Comparison of ENCODE assay signal across 9 mouse cellular contexts in the genomic region with DNA sequence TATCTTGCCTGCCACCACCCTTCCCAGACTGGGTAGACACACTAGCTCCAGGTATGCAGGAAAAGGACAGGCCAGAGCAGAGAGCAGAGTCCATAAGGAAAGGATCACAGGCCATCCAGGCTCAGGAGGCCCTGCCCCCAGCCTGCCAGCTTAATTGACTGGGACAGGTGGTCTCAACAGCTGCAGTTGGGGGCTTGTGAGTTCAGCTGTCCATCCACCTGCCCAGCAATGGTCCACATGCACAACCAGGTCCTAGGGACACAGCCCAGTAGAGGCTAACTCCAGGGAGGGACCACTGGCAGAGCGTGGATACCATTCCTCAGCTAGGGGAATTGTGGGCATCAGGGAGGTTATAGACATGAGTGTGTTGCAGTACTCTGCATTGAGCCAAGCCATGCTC. TPM values are rescaled to one million over a fixed set of nuclear protein-coding genes. Genes with fewer than 3 reads are reported as not detected.
DNase-seq lines count a peak whose midpoint lies in the region; ATAC-seq and TF ChIP-seq lines count a peak whose summit lies in the region.
"Had no signal": no experiment of that assay in that cellular context is flagged by ENCODE, and none has a peak within 500 bp of the region (broad histone marks: within the 10 kb centered on the region; RNA-seq: fewer than 3 reads in every experiment).

No protein-coding gene starts in this region.

- WGBS in forebrain, embryonic 12.5 days, result 100% methylated on average over 1 of the region's 1 CpGs
- WGBS in forebrain, embryonic 11.5 days, result 96% methylated on average over 1 of the region's 1 CpGs
- WGBS in kidney, embryonic 15.5 days, result 90% methylated on average over 1 of the region's 1 CpGs
- 78% methylated on average over 1 of the region's 1 CpGs for WGBS in limb, embryonic 10.5 days
- WGBS in forebrain, embryonic 14.5 days, result 100% methylated on average over 1 of the region's 1 CpGs

- H3K4me2 ChIP-seq in forebrain, embryonic 12.5 days, result no peak overlapping the region
- H3K4me2 ChIP-seq in forebrain, embryonic 11.5 days (ENCODE audit: low read depth, low read length, severe bottlenecking), result no peak overlapping the region
- no peak overlapping the region for H3K4me2 ChIP-seq in kidney, embryonic 15.5 days
- no peak overlapping the region for H3K4me2 ChIP-seq in forebrain, embryonic 14.5 days (ENCODE audit: low read length)

- H3K27ac ChIP-seq in forebrain, embryonic 12.5 days, result 0 out of 2 replicates have a peak overlapping the region, but pooled peaks have one; percentile 36
- H3K27ac ChIP-seq in forebrain, embryonic 11.5 days (ENCODE audit: low read depth, low read length), result no peak overlapping the region
- H3K27ac ChIP-seq in kidney, embryonic 15.5 days, result peak overlapping the region; percentile 92
- peak overlapping the region; percentile 95 for H3K27ac ChIP-seq in limb, embryonic 10.5 days
- no peak overlapping the region for H3K27ac ChIP-seq in forebrain, embryonic 14.5 days (ENCODE audit: low read depth, low read length)

- ATAC-seq in forebrain, embryonic 12.5 days (ENCODE audit: low FRiP score), result no peak
- ATAC-seq in forebrain, embryonic 11.5 days (replicated peaks; ENCODE audit: low FRiP score), result no peak
- ATAC-seq in kidney, embryonic 15.5 days (replicated peaks; ENCODE audit: low FRiP score), result no peak
- ATAC-seq in forebrain, embryonic 14.5 days, result no peak

- H3K4me1 ChIP-seq in forebrain, embryonic 12.5 days, result peaks cover 28% of the 10 kb centered on the region
- 0 out of 2 replicates have a peak, but pooled peaks cover 10% of the 10 kb centered on the region for H3K4me1 ChIP-seq in forebrain, embryonic 11.5 days (replicated peaks; ENCODE audit: control insufficient read depth, insufficient read depth, low read length)
- peaks cover 39% of the 10 kb centered on the region for H3K4me1 ChIP-seq in kidney, embryonic 15.5 days
- H3K4me1 ChIP-seq in E14TG2a.4 (replicated peaks; ENCODE audit: low read depth, low read length), result peaks cover 38% of the 10 kb centered on the region
- H3K4me1 ChIP-seq in limb, embryonic 10.5 days, result peaks cover 44% of the 10 kb centered on the region
- H3K4me1 ChIP-seq in forebrain, embryonic 14.5 days (ENCODE audit: control insufficient read depth, insufficient read depth, low read length), result peaks cover 18% of the 10 kb centered on the region

- H3K27me3 ChIP-seq in forebrain, embryonic 12.5 days, result no peaks in the 10 kb centered on the region
- no peaks in the 10 kb centered on the region for H3K27me3 ChIP-seq in forebrain, embryonic 11.5 days (ENCODE audit: control insufficient read depth, insufficient read depth, low read length)
- no peaks in the 10 kb centered on the region for H3K27me3 ChIP-seq in kidney, embryonic 15.5 days
- no peaks in the 10 kb centered on the region for H3K27me3 ChIP-seq in E14TG2a.4 (ENCODE audit: insufficient read depth, low read length)
- no peaks in the 10 kb centered on the region for H3K27me3 ChIP-seq in limb, embryonic 10.5 days (ENCODE audit: low read depth, poor library complexity, severe bottlenecking)
- no peaks in the 10 kb centered on the region for H3K27me3 ChIP-seq in forebrain, embryonic 14.5 days (replicated peaks; ENCODE audit: control insufficient read depth, insufficient read depth, low read length)

- no peak overlapping the region for H3K4me3 ChIP-seq in forebrain, embryonic 12.5 days (replicated peaks)
- no peak overlapping the region for H3K4me3 ChIP-seq in forebrain, embryonic 11.5 days (ENCODE audit: low read depth, low read length)
- no peak overlapping the region for H3K4me3 ChIP-seq in kidney, embryonic 15.5 days (replicated peaks)
- 0 out of 2 replicates have a peak overlapping the region, but pooled peaks have one; percentile 20 for H3K4me3 ChIP-seq in E14TG2a.4 (replicated peaks; ENCODE audit: low read length)
- H3K4me3 ChIP-seq in limb, embryonic 10.5 days, result peak overlapping the region; percentile 25; the same call in 1 of the 2 replicates
- no peak overlapping the region for H3K4me3 ChIP-seq in forebrain, embryonic 14.5 days (ENCODE audit: low read depth, low read length)

- no peaks in the 10 kb centered on the region for H3K9me3 ChIP-seq in forebrain, embryonic 12.5 days
- no peaks in the 10 kb centered on the region for H3K9me3 ChIP-seq in forebrain, embryonic 11.5 days (ENCODE audit: control insufficient read depth, low read length)
- H3K9me3 ChIP-seq in kidney, embryonic 15.5 days (replicated peaks), result no peaks in the 10 kb centered on the region
- H3K9me3 ChIP-seq in E14TG2a.4 (ENCODE audit: low read length), result no peaks in the 10 kb centered on the region
- H3K9me3 ChIP-seq in limb, embryonic 10.5 days (replicated peaks), result no peaks in the 10 kb centered on the region
- H3K9me3 ChIP-seq in forebrain, embryonic 14.5 days (replicated peaks; ENCODE audit: control insufficient read depth, low read length), result no peaks in the 10 kb centered on the region

- no peak overlapping the region for H3K9ac ChIP-seq in forebrain, embryonic 12.5 days
- no peak overlapping the region for H3K9ac ChIP-seq in forebrain, embryonic 11.5 days (ENCODE audit: low read length)
- H3K9ac ChIP-seq in kidney, embryonic 15.5 days, result no peak overlapping the region
- no peak overlapping the region for H3K9ac ChIP-seq in forebrain, embryonic 14.5 days (ENCODE audit: low read length)

- DNase-seq in forebrain, embryonic 11.5 days (ENCODE audit: low spot score), result no peak
- DNase-seq in kidney, postnatal 36 days, result no peak
- DNase-seq in limb, embryonic 10.5 days (ENCODE audit: low spot score), result no peak
- no peak for DNase-seq in gastrocnemius, postnatal 10 days
- no peak for DNase-seq in forebrain, embryonic 14.5 days (ENCODE audit: low spot score)
- DNase-seq: adrenal gland, postnatal 25 days had no signal

- H3K36me3 ChIP-seq in forebrain, embryonic 12.5 days (replicated peaks), result peaks cover 71% of the 10 kb centered on the region
- H3K36me3 ChIP-seq in forebrain, embryonic 11.5 days (ENCODE audit: control insufficient read depth, insufficient read depth, low read length), result peaks cover 3% of the 10 kb centered on the region; the same call in 1 of the 2 replicates
- peaks cover 72% of the 10 kb centered on the region for H3K36me3 ChIP-seq in kidney, embryonic 15.5 days
- peaks cover 91% of the 10 kb centered on the region for H3K36me3 ChIP-seq in E14TG2a.4 (ENCODE audit: insufficient read depth, low read length)
- peaks cover 75% of the 10 kb centered on the region for H3K36me3 ChIP-seq in limb, embryonic 10.5 days
- peaks cover 78% of the 10 kb centered on the region for H3K36me3 ChIP-seq in forebrain, embryonic 14.5 days (ENCODE audit: control insufficient read depth, insufficient read depth, low read length)

- no peak for TF ChIP-seq CTCF in E14TG2a.4 (conservative IDR thresholded peaks at IDR 0.05; ENCODE audit: low read length)

RNA-seq across cellular contexts. Expression of a gene that starts 16.6 kb away (rescaled TPM):
- polyA plus RNA-seq in forebrain, embryonic 12.5 days (2016; fragmentation: Nextera tagmentation; extraction: Ambion mirVana), result 52.3 and 56.8 TPM in 2 replicates
- polyA plus RNA-seq in forebrain, embryonic 11.5 days (2014; fragmentation: Nextera tagmentation; extraction: Ambion mirVana), result 38.0 and 41.5 TPM in 2 replicates
- polyA plus RNA-seq in kidney, embryonic 15.5 days (2015; fragmentation: Nextera tagmentation; extraction: Ambion mirVana), result 21.4 and 24.8 TPM in 2 replicates
- 28.6 and 29.5 TPM in 2 replicates for polyA plus RNA-seq in limb, embryonic 10.5 days (2016; fragmentation: Nextera tagmentation; extraction: Ambion mirVana)
- total RNA-seq in gastrocnemius, postnatal 10 days (2021), result 10 to 100 TPM; 44.1 to 54.4 TPM
- polyA plus RNA-seq in forebrain, embryonic 14.5 days (2014; fragmentation: Nextera tagmentation; extraction: Ambion mirVana), result 26.8 and 31.9 TPM in 2 replicates

Comparison
In these comparisons a context has a peak if more than half of its experiments do, and no peak if none do; other contexts are left out.
1. H3K27ac ChIP-seq: peak in forebrain, embryonic 12.5 days (single experiment), kidney, embryonic 15.5 days (single experiment) and limb, embryonic 10.5 days (single experiment); none in forebrain, embryonic 11.5 days (single experiment) and forebrain, embryonic 14.5 days (single experiment).
2. H3K4me3 ChIP-seq: peak in E14TG2a.4 (single experiment) and limb, embryonic 10.5 days (single experiment); none in forebrain, embryonic 12.5 days (single experiment), forebrain, embryonic 11.5 days (single experiment), kidney, embryonic 15.5 days (single experiment) and forebrain, embryonic 14.5 days (single experiment).